Mouse (Mus musculus) MN1 (cell line): ENCODE measurements around the gene Gmnn.

Experiments used
- DNase-seq: peaks from one replicate; pipeline ENCODE4 v3.0.0-alpha.2; 2016; ENCODE audit warnings: low spot score

Gmnn gene

DNA sequence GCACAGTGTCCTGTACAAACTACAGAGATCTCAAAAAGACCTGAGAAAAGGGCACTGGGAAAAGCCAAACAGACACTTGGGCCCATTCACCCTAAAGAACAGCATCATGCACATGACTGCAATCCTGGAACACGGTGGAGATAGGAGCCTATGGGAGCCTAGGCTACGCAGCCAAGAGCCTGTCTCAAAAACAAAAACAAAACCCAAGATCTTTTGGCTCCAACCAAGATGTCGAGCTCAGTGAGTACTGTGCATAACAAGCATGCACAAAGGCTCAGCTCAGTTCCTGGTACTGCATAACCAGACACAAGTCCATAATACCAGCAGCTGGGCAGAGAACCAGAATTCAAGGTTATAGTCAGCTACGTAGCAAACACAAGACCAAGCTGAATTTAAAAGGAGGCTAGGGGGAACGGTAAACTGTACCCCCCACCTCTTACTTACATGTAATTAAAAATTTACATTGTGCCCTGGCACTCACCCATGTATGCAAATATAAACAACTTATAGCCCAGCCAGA is 1.3 kb downstream of the Gmnn start:
- DNase-seq = no peak

DNA sequence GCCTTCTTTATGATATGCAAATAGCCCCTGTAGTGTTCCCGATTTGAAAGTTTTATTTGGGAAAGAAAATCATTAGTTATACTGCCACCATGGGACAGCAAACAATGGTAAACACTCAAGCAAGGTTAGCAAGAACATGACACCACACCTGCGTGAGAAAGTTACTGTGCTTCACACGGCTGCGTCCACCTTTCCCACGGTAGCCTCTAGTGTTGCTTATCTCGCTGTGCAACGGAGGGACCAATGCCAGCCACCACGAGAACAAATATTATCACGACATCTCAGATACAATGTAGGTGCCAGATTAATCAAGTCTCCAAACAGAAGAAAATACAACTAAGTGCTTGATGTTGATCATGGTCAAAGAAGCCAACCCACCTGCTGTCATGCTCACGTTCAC is 2.3 kb downstream of the Gmnn start:
- DNase-seq = no peak

DNA sequence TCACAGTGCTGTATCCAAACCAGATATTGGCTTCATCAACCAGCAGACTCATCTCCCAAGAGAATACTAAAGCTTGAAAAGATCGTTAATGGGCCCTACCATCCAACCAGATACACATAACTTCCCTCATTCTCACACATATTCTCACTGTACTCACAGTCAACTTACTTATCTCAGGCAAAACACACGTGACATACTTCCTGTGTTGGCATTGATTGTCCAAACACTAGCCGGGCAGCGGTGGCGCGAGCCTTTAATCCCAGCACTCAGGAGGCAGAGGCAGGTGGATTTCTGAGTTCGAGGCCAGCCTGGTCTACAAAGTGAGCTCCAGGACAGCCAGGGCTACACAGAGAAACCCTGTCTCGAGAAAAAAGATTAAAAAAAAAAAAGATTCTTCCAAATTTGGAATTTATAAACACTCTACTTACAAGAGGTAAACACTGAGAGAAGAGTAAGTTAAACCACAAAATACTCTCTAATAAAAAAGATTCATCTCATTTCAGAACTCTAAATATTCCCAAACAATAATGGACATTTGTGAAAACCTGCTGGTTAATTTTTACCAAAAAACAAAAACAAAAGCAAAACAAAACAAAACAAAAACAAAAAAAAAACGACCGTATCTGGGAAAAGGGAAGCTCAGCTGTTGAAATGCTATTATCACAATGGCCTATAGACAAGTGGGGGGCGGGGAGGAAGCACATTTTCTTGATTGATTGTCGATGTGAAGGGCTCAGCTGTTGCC is 3.7 kb downstream of the Gmnn start:
- DNase-seq = no peak

DNA sequence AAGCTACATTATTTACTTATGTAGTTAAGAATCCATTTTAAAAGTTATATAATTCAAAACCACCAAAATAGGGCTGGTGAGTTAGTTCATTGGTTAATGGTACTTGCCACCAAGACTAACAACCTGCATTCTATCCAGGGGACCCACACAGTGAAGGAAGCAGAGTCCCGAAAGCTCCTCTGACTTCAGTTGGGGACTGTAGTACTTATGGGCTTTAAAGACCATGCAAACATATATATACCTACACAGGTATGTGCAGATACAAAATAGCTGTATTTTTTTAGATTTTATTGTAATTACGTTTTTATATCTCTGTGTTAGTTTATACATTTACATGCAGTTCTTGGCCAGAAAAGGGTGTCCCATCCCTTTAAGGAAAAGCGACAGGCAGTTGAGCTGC is 5.0 kb downstream of the Gmnn start:
- DNase-seq = no peak

DNA sequence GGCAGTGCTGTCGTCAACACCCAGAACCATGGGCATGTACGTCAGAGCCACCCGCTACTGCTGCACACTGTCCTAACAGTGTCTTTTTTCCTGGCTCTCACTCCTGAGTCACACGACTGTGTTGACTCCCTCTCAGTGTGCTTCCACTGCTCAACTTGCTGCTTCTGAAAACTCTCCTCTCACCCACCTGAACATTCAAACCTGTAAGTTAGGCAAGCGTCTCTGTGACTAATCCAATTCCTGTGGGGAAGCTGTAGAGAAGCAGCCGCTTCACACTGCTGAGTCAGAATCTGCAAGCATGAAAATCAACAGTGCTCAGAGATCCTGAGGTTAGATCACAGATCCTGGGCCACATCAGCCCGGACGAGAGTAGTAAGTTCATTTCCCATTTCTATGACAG is 10.3 kb downstream of the Gmnn start:
- no peak for DNase-seq

DNA sequence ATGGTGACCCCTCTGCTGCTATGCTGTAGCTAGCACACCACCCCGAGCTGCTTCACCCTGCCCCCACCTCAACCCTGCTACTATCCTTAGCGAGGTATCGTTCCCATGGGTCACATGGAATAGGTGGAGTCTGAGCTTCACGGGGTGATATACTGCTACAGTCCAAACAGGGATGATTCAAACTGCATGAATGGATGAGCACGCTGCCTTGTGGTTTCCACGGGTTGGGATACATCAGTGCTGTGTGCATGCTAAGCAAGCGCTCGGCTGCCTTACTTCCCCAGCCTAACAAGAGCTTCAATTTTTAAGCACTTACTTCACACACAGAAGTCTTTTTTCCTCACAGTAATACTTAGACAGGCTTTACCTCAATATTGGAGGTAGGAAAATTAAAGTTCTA is 10.9 kb downstream of the Gmnn start:
- no peak for DNase-seq

DNA sequence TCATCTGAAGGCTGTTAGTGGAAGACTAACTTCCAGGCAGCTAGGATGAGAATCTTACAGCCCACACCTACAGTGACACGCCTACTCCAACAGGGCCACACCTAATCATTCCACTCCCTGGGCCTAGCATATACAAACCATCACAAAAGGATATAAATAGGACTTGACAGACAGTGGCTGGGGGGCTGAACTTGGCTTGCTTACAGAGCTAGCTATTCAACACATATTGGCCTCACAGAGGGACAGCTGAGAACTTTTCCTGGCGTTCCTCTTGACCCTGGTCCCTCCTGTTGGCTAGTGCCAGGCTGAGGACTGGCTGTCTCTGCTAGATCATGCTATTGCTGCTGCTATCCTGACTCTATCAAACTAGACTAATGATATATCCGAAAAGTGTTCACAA is 13.9 kb downstream of the Gmnn start:
- DNase-seq = no peak

DNA sequence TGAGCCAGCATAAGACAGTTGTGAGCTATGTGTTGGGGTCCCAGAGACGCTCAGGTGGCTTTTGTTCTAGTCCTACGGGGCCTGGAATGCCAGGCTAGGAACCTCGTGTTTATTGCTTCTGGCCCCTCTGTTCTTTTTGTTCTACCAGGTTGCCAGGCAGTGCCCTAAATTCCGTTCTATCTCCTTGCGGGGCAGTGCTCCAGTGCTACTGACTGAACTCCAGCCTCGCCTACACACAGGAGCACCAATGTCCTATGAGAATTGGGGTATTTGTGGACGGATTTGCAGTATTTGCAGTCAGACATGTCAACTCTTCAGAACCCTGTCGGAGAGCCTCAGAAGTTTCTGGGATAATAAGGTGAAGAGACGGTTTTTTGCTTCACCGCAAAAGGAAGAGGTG is 20.7 kb downstream of the Gmnn start, which contains the start of gene Armh2:
Gene Armh2 (plus strand): TSS at position 205 of the 400 bp plus-strand sequence.
- DNase-seq = no peak

DNA sequence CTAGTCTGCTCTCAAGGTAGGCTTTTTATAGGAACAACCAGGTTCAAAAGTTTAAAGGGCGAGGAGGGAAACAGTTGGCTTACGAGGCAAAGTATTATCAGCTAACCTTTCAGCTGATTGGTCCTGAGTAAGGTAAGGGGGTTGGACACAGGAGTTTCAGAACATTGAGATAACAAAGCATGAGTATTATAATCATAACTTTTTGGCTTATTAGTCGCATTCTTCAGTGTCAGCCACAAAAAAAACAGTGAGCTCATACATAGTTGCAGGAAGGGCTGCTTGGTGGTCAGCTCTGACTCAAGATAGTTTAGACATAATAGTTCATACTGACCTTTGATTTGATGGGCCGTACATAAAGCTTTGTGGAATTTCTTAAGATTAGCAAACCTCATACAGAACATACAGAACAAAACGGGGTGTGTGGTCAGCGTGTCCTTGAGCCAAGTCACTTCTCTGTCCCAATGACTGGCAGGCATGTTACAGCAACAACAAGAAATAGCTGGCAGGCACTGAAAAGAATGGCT is 26.1 kb downstream of the Gmnn start:
- DNase-seq = no peak

DNA sequence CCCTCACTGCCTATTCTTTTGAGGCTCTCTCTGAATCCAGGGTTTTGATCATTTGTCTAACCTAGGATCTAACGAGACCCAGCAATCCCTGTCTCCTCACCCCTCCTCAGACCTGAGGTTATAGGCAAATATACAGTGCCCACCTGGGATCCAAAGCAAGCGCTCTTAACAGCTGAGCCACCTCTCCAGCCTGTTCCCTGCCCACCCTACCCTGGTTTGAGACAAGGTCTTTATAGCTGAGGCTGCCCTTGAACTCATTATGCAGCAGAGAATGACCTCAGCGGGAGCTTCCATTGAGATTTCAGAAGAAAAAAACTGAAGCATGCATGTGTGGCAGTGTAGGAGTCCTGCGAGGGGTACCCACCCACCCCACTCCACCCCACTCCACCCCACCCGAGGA is 27.2 kb downstream of the Gmnn start:
- DNase-seq = no peak

DNA sequence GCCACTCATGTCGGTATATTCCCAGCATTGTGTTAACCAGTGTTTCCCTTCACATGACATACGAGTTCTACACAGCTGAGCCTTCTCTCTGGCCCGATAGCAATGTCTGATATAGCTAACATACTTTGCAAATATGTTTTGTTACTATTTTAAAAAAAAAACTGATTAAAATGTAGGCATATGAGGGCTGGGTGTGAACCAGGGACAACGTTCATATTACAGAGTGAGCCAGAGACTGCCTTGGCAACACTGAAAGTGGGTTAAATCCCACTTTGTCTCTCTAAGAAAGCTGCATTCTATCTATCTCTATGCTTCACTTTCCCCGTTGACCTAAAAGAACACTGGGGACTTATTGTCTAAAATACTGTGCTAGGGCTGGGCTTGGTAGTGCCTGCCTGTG is 32.6 kb downstream of the Gmnn start:
- no peak for DNase-seq

DNA sequence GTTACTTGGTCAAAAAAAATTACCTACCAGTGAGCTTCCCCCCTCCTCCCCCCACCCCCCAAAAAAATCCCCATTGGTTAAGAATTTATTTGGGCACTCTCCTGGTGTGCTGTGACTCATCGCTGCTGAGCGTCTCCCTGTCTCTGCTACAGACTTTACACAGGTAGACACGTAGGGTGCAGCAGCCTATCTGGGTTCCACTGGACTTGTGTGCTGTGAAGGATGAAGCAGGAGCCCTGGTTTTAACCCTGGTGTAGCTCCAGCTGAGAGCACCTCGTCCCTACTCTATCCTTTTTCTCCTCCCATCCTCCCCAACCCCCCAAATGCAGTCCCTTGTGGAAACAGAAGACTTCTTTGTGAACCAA is 37.3 kb downstream of the Gmnn start:
- DNase-seq = no peak

DNA sequence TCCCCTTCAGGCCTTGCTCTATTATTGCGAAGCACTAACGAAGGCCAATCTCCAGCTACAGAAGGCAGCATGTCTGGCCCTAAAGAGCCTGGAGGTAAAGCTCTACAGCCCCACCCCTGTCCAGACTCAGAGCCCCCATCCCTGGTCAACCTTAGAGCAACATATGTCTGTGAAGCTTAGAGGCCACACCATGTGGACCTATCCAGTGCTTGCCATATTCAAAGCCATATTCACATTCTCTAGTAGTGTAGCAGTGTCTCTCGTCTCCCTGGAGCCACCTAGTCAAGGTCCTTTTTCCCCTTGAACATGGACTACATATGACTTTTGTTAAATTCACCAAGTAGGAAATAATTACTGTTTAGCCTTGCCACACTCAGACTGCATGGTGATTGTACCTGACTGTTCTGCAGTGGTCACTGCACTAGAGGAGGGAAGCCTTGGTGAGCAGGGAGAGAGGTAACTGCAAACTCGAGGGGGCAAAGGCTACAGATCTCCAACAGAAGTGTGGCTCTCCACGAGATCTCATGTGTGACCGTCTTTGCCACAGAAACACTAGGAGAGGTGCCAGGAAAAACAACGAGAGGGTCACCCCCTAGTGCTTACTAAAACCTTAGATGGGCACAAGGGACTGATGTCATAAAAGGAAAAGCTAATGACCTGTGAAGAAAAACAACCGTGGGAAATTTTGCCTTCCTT is 37.9 kb downstream of the Gmnn start:
- DNase-seq = no peak

DNA sequence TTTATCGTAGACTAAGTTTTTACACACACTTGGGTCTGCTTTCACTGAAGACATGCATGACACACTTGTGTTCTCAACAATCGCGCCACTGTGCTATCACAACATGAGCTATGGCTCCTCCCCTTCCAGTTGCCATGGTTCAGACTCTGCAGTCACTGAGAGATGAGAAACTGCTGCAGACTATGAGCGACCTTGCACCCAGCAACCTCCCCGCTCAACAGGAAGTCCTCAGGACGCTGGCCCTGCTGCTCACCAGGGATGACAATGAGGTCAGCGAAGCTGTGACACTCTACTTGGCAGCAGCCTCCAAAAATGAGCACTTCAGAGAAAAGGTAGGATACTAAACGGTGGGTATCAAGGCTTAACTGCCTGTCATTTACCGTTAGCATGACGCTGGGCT is 40.2 kb downstream of the Gmnn start:
- no peak for DNase-seq

DNA sequence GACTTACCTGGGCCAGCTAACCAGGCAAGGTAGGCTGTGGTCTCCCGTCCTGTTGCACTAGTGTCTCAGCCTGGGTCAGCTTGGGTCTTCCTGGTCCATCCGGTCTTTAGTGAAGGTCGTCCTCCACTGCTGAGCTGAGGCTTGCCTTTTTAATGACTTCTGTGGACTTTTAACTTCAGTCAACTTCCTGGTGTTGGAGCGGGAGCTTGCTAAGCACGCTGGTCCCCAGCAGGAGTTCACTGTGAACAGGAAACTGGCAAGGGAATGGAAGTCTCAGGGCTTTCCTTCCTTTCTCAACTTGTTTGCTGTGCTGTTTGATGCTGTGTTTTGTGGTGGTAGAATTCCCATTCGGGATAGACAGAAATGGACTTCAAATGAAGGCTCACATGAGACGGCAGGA is 44.0 kb downstream of the Gmnn start:
- DNase-seq = no peak

DNA sequence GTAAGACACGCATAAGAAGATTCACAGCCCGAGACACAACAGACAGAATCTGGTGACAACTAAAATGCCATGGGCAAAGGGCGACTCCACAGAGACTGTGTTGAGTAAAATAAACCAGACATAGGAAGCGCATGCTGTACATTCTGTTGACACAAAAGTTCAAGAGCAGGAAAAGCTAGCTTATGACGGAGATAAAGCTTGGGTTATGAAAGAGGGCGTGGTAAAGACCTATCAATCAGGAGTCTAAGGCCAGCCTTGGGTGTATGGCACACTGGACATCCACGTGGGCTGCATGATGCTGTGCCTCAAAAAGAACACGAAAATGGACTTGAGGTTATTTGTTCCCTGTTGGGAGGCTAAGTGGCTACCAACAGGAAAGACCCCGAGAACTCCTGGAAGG is 45.3 kb downstream of the Gmnn start:
- no peak for DNase-seq

DNA sequence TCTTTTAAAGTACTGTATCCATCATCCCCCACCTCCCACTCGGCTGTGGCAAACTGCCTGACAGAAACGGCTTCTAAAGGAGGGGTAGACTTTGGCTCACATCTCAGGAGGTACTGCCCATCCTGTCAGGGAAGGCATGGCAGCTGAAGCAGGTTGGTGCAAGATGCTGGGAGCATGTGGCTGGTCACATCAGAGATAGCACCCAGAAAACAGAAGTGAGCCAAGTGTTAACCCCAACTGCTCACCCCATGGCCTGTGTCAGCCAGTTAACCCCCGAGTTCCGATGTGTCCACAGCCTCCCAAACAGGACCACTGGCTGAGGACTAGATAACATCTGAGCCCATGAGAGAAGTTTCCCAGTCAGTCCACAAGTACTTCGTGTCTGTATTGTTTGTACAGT is 46.1 kb downstream of the Gmnn start:
- DNase-seq = no peak

DNA sequence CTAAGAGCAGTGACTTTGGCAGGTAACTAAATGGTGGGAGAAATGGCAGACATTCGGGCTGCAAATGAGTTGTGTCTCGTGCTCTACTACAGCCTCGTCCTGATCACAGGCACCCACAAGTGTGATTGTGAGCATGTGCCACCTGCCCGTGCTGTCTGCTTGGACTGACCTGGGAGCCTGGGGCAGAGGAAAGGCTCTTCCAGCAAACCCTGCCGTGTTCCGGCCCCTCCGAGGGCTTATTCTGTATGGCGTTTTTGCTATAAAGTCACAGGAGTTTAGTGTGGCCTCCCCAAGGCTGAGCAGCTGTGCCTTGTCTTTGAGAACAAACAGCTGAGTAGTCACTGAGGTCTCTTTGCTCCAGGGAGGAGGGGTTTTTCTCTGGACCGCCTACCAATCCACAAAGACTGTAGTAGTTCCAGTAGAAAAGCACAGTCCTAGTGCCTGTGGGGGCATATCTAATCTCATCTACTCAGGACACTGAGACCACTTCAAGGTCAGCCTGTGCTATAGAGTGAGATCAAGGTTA is 47.3 kb downstream of the Gmnn start:
- DNase-seq = no peak

DNA sequence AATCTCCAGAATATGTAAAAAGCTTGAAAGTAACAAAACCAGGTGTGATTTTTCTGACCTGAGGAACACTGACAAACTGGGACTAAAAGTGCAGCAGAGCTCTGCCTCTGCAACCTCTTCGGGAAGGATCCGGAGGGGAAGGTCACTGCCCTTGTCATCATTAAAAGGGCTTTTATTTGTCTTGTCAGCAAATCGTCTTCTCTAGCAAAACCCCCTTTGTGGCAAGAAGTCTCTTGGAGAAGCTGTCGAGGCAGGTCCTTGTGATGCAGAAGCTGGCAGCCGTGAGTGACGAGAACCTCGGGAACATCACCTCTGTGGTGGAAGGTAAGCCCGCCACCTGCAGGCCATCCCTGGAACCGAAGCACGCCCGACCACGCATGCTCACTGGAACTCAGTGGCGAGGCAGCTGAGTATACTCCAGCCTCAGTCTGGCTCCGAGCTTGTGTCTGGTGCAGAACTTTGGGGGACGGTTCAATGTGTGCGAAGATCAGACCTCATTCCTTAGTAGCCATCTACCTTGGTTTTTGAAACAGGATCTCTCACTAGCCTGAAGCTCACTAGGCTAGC is 48.2 kb downstream of the Gmnn start:
- peak; percentile 77 for DNase-seq

DNA sequence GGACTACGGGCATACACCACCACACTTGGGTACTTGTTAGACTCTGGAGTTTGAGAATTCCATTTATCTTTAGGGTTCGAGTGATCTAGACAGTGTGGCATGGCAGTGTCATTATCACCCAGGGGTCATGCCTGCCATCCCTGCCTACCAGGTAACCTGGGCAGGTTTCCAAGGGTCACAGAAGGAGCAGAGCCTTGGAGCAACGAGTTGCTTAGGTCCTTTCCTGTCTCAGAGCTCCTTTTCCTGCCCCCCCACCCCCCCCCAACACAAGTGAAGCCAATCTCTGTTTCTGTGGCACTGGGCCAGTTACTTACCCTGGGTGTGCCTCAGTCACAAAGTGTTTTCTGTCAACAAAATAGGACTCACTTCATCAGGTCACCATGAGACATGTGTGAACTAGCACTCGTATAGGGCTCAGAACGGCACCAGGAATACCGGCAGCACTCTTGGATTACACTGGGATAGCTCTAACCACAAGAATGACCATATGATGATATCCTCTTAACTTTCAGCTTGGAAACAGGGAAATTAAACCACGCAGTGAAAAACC is 49.1 kb downstream of the Gmnn start:
- no peak for DNase-seq

DNA sequence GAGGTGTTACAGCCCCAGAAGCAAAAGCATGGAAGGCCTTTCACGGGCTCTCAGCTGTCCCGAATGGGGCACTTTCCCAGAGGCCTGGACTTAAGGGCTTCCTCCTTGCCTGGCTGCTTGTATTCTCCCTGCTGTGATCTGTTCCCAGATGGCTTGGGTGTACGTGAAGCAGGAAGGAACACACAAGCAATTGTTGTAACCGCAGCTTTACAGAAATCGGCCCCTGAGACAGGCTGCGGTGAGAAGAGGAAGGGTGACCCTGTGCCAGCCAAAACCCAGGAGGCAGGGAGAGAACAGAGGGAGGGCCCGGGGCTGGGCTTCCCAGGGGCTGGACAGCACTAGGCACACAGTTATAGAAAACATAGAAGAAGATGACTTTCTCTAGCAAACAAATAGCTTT is 50.8 kb downstream of the Gmnn start:
- DNase-seq = no peak

DNA sequence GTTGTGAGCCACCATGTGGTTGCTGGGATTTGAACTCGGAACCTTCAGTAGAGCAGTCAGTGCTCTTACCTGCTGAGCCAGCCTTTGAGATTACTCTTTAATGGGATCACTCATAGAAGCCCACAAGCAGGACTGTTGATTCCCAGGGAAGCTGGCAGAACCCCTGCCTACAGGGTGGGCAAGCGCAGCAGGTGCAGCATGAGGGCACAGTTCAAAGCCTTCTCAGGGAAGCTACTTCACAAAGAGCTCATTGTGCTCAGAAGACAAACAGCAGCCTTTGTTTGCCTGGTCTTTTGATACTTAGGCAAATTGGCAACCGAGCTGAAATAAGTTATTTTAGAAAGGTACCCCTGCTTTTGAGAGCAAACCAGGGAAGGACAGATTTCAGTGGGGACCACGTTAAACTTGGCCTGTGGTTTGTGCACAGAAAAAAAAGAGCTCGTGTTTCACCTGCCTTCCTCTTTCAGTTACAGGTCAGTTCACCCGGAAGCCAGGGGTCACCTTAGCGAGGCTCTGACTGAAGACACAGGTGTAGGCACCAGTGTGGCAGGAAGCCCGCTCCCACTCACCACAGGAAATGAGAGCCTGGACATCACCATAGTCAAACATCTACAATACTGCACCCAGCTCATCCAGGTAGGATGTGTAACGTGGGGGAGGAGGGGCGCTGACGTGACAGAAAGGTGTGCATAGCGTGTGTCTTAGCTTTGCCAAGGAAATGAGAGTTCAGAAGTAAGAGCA is 51.9 kb downstream of the Gmnn start:
- no peak for DNase-seq
